Mouse (Mus musculus): ENCODE measurements at regions not wholly inside any gene's neighbourhood (a gene's known extent, or its start where the extent isn't known, plus 50 kb on each side); places are given as distances from the start of the nearest gene placed in this dataset.

DNA sequence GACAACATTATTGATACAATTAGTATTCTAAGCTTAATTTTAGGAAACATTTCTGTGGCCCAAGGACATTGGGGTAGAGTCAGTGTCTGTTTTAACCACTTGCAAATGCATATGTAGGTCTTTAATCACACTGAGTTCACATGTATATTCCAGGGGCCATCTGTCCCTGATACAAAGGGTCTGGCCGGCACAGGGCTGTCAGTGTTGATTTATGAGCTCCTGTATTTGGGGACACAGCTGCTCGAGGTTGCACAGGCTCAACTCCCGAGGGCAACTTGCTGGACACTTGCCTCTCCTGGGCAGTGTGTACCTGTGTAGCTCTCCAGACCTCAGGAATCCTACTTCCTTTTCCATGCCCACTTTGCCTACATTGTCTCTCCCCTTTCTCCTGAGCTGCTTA, 221.0 kb downstream of the Abcc12 start:
- TF ChIP-seq POLR2A (IDR thresholded peaks at IDR 0.05; ENCODE audit: borderline replicate concordance, extremely low read depth, low read depth, low read length) (no peak), CTCF (IDR thresholded peaks at IDR 0.05; ENCODE audit: insufficient read depth, low read length) (no peak)
